Mouse (Mus musculus) liver, embryonic 14.5 days (tissue): ENCODE data around the gene Gm27021. TPM values are rescaled to one million over a fixed set of nuclear protein-coding genes. Genes with fewer than 3 reads are reported as not detected.

ENCODE experiments used
- ATAC-seq: fragments of 200-750 bp; cut with Nextera tagmentation; 2 replicates; pipeline ENCODE4 v1.8.0; 2017; ENCODE audit warnings: moderate number of reproducible peaks, mild to moderate bottlenecking, moderate library complexity; ENCODE audit not compliant: insufficient read depth
- DNase-seq, 3 experiments: peaks; one replicate each; pipeline ENCODE4 v3.0.0-alpha.2; 2012 to 2013; ENCODE audit warnings: low read depth in 3 of 3, low spot score in 3 of 3
- H3K27ac ChIP-seq: fragments of 300-500 bp; sonication (generic); 2 replicates; pipeline ENCODE4 v1.5.1; 2014; ENCODE audit warnings: moderate library complexity, mild to moderate bottlenecking, control low read depth, inconsistent platforms
- H3K27me3 ChIP-seq: fragments of 300-500 bp; sonication (generic); 2 replicates; pipeline ENCODE4 v1.6.1; 2014; ENCODE audit warnings: mild to moderate bottlenecking, low read length, moderate library complexity; ENCODE audit not compliant: control insufficient read depth, insufficient read depth
- H3K36me3 ChIP-seq: fragments of 300-500 bp; sonication (generic); replicated peaks from 2 replicates; pipeline ENCODE4 v1.6.1; 2014; ENCODE audit warnings: low read depth; ENCODE audit not compliant: control insufficient read depth, insufficient read depth
- H3K4me1 ChIP-seq, 2 experiments: fragments of 200-500 bp in 1 of 2; fragments of 300-500 bp in 1 of 2; sonication (generic) in 1 of 2; replicated peaks; 2 replicates each; pipeline ENCODE4 v1.6.1; 2012 to 2014; ENCODE audit warnings: antibody characterized with exemption in 1 of 2, inconsistent platforms in 1 of 2, low read length in 1 of 2; ENCODE audit not compliant: control insufficient read depth in 2 of 2, insufficient read depth in 2 of 2
- H3K4me2 ChIP-seq: fragments of 300-500 bp; sonication (generic); 2 replicates; pipeline ENCODE4 v1.6.1; 2014; ENCODE audit warnings: low read depth, mild to moderate bottlenecking, control low read depth, moderate library complexity
- H3K4me3 ChIP-seq, 2 experiments: fragments of 200-500 bp in 1 of 2; fragments of 300-500 bp in 1 of 2; sonication (generic) in 1 of 2; 2 replicates each; pipeline ENCODE4 v1.5.1; 2012 to 2014; ENCODE audit warnings: low read depth in 2 of 2, low read length in 2 of 2, mild to moderate bottlenecking in 2 of 2, control low read depth in 1 of 2, inconsistent platforms in 1 of 2, moderate library complexity in 1 of 2; ENCODE audit not compliant: insufficient read depth in 1 of 2
- H3K9ac ChIP-seq: fragments of 300-500 bp; sonication (generic); replicated peaks from 2 replicates; pipeline ENCODE4 v1.6.1; 2014; ENCODE audit warnings: mild to moderate bottlenecking, control low read depth, moderate library complexity
- H3K9me3 ChIP-seq: fragments of 300-500 bp; sonication (generic); 2 replicates; pipeline ENCODE4 v1.6.1; 2016; ENCODE audit warnings: low read length, mixed read lengths; ENCODE audit not compliant: control insufficient read depth
- CTCF ChIP-seq: IDR thresholded peaks from 2 replicates; pipeline ENCODE4 v1.5.1; 2016; ENCODE audit warnings: antibody characterized with exemption, low read depth, control low read depth
- EP300 ChIP-seq: IDR thresholded peaks from 2 replicates; pipeline ENCODE4 v1.6.1; 2016; ENCODE audit warnings: antibody characterized with exemption, low read depth
- WGBS: fragments of 180-500 bp; shearing (Covaris S2); extraction: QIAGEN DNeasy Blood & Tissue Kit; methylation state at CpG from one replicate; pipeline ENCODE4 v1.1.7; 2014; ENCODE audit not compliant: insufficient replicate concordance; 5-methylcytosine and 5-hydroxymethylcytosine counted together
- polyA plus RNA-seq, 2 experiments: library from polyadenylated mRNA; depleted of rRNA in 1 of 2; stranded (reverse) in 1 of 2; unstranded in 1 of 2; fragments of >200 nt; fragmentation: Nextera tagmentation in 1 of 2; extraction: Ambion mirVana in 1 of 2; gene quantifications; 2 replicates each; pipeline versions ENCODE4 v1.2.1 to v1.2.3; 2012 to 2014

Gene Gm27021
- polyA plus RNA-seq, 2 experiments, result 0.38 TPM; not detected in 1

DNA sequence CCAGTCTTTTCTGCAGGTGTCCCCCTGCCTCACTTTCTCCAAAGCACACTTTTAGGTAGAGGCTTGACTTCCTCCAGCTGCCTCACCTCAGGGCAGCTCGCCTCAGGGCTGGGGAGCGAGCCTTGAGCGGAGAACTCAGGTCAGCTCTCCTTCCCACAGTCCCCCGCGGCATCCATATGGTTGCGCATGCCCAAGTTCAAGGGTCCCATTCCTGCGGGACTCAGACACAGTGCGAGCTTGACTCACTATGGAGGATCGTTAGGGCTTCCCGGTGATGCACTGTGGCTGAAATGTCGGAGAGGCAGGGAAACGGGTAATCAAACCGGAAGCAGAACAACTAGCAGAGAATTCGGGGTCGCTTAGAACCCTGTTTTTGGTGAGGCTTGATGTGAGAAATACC is 37.3 kb upstream of the Gm27021 start:
- no peak for DNase-seq
- Histone ChIP-seq H3K4me3 (no peak overlapping the region), H3K9ac (no peak overlapping the region), H3K9me3 (no peaks in the 10 kb centered on the region), H3K27ac (no peak overlapping the region), H3K4me2 (no peak overlapping the region), H3K4me1 (peaks cover 0 to under 1% of the 10 kb centered on the region in 2 experiments; a peak in 1 of 4 replicates), H3K36me3 (no peaks in the 10 kb centered on the region), H3K27me3 (no peaks in the 10 kb centered on the region)
- no peak for TF ChIP-seq EP300
- no peak for TF ChIP-seq CTCF
- 71% methylated on average over 15 of the region's 15 CpGs for WGBS
- no peak for ATAC-seq

DNA sequence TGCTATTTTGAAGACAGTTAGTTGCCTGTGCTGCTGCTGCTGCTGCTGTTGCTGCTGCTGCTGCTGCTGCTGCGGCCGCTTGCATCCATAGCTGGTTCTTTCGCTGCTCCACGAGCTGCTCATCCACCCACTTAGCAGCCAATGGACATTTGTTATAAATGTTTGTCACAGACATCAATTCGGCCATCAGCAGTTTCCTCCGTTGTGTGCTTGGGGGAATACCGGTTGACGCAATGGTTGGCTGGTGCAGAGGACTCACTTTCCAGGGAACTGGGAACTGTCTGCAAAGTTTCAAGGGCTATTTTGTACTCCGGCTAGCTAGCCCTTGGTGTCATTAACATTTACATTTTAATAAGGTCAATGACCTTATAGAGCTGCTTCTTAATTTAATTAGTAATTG is 36.3 kb upstream of the Gm27021 start:
- 57% methylated on average over 9 of the region's 9 CpGs for WGBS
- H3K27me3 ChIP-seq, result no peaks in the 10 kb centered on the region
- TF ChIP-seq EP300 (no peak), CTCF (no peak)
- H3K4me2 ChIP-seq, result no peak overlapping the region
- no peak overlapping the region for H3K4me3 ChIP-seq
- H3K4me1 ChIP-seq, result peaks cover 0 to 5% of the 10 kb centered on the region in 2 experiments; a peak in 1 of 4 replicates
- no peak overlapping the region for H3K9ac ChIP-seq
- H3K36me3 ChIP-seq, result no peaks in the 10 kb centered on the region
- no peak overlapping the region for H3K27ac ChIP-seq
- H3K9me3 ChIP-seq, result no peaks in the 10 kb centered on the region
- ATAC-seq, result no peak
- DNase-seq, result no peak

DNA sequence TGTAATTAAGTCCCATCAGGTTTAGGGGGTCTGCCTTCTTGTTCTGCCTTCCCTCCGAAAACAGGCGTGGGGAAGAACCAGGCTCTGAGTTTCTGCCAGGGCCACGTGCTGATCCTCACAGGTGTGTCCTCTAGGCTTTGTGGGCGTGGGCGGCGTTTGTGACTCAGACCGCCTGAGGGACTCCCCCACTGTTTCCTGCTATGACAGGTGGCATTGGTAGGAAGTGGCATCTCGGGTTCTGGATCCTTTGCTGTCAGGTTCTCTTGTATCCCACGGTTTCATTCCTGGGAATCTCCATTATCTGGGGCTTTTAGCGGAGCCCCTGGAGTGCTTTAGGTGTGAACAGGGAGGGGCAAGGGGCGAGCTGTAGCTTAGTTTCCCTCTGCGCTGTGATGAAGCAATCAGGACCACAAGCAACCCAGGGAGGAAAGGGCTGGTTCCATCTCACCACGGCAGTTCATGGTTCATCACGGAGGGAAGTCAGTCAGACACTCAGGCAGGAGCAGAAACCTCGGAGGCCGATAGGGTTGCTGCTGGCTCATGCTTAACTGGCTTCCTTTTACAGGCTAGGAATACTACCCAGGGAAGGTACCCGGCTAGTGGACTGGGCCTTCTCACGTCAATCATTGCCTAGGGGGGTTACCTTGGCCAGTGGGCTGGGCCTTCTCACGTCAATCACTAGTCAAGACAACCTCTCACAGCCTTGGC is 34.0 kb upstream of the Gm27021 start:
- Histone ChIP-seq H3K4me1 (peaks cover 0 to 6% of the 10 kb centered on the region in 2 experiments; a peak in 1 of 4 replicates), H3K27me3 (no peaks in the 10 kb centered on the region), H3K9ac (no peak overlapping the region), H3K4me2 (no peak overlapping the region), H3K9me3 (no peaks in the 10 kb centered on the region), H3K27ac (no peak overlapping the region), H3K36me3 (no peaks in the 10 kb centered on the region), H3K4me3 (no peak overlapping the region)
- no peak for ATAC-seq
- TF ChIP-seq CTCF, result no peak
- DNase-seq, result no peak
- 26% methylated on average over 19 of the region's 19 CpGs for WGBS

DNA sequence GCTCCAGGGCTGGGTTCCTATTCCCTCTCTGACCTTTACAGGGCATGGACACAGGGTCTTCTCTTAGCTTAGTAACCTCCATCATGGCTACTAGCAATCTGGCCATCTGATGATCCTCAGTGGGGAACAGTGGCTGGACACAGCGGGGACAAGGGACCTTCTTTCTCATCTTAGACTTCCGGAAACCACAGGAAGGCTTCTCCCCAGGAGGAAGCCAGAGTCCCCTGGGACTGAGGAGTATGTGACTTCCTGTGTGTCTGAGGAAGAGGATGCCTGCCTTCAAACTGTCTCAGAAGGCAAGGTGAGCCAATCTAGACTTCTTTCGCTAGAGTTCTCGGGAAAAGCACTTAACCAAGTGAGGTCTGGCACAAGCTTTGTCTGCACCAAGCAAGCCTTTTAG is 32.2 kb upstream of the Gm27021 start:
- ATAC-seq, result no peak
- no peak overlapping the region for H3K9ac ChIP-seq
- H3K27me3 ChIP-seq, result no peaks in the 10 kb centered on the region
- no peak for TF ChIP-seq EP300
- TF ChIP-seq CTCF, result no peak
- peaks cover 0 to 13% of the 10 kb centered on the region in 2 experiments; a peak in 1 of 4 replicates for H3K4me1 ChIP-seq
- WGBS, result 33% methylated on average over 4 of the region's 4 CpGs
- DNase-seq, result no peak
- no peaks in the 10 kb centered on the region for H3K36me3 ChIP-seq
- H3K27ac ChIP-seq, result no peak overlapping the region
- no peaks in the 10 kb centered on the region for H3K9me3 ChIP-seq
- H3K4me3 ChIP-seq, result no peak overlapping the region
- no peak overlapping the region for H3K4me2 ChIP-seq

DNA sequence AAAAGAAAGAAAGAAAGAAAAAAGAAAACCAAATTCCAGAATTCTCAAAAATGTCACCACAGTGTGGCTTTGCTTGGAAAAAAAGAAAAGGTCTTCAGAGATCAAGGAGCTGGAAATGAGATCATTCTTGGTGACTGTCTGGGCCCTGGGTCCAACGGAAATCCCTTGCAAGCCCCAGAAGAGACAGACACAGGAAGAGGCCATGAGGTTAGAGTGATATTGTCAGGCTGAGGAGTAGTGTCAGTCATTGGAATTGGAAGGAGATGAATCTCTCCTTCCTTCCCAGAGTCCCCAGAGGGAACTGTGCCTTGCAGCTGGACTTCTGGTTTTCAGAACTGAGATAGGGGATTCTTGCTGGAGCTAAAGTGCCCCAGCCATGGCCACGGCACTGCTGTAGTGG is 31.7 kb upstream of the Gm27021 start:
- no peak for ATAC-seq

More for the DNA sequence above, 31.7 kb upstream of the Gm27021 start:
- Histone ChIP-seq H3K4me2 (no peak overlapping the region), H3K36me3 (no peaks in the 10 kb centered on the region), H3K9ac (no peak overlapping the region), H3K27me3 (no peaks in the 10 kb centered on the region), H3K9me3 (no peaks in the 10 kb centered on the region), H3K4me1 (peaks cover 0 to 15% of the 10 kb centered on the region in 2 experiments; a peak in 1 of 4 replicates), H3K4me3 (no peak overlapping the region), H3K27ac (no peak overlapping the region)
- no peak for DNase-seq
- 29% methylated on average over 2 of the region's 2 CpGs for WGBS
- TF ChIP-seq EP300 (no peak), CTCF (no peak)
